ENCODE assay signal across 24 mouse cellular contexts in the genomic region with DNA sequence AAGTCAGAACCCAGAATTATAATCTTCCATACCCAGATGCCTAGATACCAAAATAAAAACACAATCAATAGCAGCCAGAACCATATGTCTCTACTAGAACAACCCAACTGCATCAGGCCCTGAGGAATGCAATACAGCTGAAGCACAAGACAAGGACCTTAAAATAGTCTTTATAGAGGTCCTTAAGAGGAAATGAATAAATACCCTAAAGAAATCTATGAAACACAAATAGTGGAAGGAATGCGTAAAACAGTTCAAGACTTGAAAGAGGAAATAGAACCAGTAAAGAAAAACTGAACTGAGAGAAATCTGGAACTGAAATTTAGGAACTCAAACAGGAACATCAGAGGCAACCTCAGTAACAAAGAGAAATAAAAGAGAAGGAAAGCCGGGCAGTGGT. TPM values are rescaled to one million over a fixed set of nuclear protein-coding genes. Genes with fewer than 3 reads are reported as not detected.
"Had no signal": no experiment of that assay in that cellular context is flagged by ENCODE, and none has a peak within 500 bp of the region (broad histone marks: within the 10 kb centered on the region; RNA-seq: fewer than 3 reads in every experiment).

No protein-coding gene starts in this region.

- DNase-seq: liver, postnatal 0 days; lung, embryonic 14.5 days; lung, postnatal 10 days; lung, postnatal 4 days; midbrain, embryonic 14.5 days; retina, postnatal 1 day; right cerebral cortex, adult 18-20 months; right cerebral cortex, postnatal 25 days; right cerebral cortex, postnatal 4 days; spleen, adult 18-20 months; thymus, adult 18-20 months; thymus, postnatal 14 days; thymus, postnatal 36 days had no signal

- H3K4me1 ChIP-seq: liver, embryonic 15.5 days; midbrain, embryonic 10.5 days; midbrain, embryonic 12.5 days; neural tube, embryonic 13.5 days; neural tube, embryonic 15.5 days had no signal

- H3K4me3 ChIP-seq: liver, embryonic 15.5 days; midbrain, embryonic 10.5 days; midbrain, embryonic 12.5 days; myocyte; neural tube, embryonic 13.5 days; neural tube, embryonic 15.5 days had no signal

- H3K9ac ChIP-seq: liver, embryonic 15.5 days; liver, postnatal 0 days; lung, embryonic 14.5 days; midbrain, embryonic 12.5 days; neural tube, embryonic 13.5 days; neural tube, embryonic 15.5 days had no signal

- H3K4me2 ChIP-seq: liver, embryonic 15.5 days; lung, embryonic 14.5 days; midbrain, embryonic 12.5 days; neural tube, embryonic 13.5 days; neural tube, embryonic 15.5 days had no signal

- H3K9me3 ChIP-seq: liver, embryonic 15.5 days; midbrain, embryonic 10.5 days; midbrain, embryonic 12.5 days; neural tube, embryonic 15.5 days had no signal

- H3K36me3 ChIP-seq: liver, embryonic 15.5 days; midbrain, embryonic 10.5 days; midbrain, embryonic 12.5 days; neural tube, embryonic 13.5 days; neural tube, embryonic 15.5 days had no signal

- H3K27ac ChIP-seq: liver, embryonic 15.5 days; midbrain, embryonic 10.5 days; midbrain, embryonic 12.5 days; neural tube, embryonic 13.5 days; neural tube, embryonic 15.5 days had no signal

- ATAC-seq: liver, postnatal 0 days; midbrain, embryonic 16.5 days had no signal

- H3K27me3 ChIP-seq: liver, embryonic 15.5 days; midbrain, embryonic 12.5 days; neural tube, embryonic 13.5 days; neural tube, embryonic 15.5 days had no signal

RNA-seq across cellular contexts. Expression of gene Hephl1, which starts 14.0 kb away (rescaled TPM):
- total RNA-seq: megakaryocyte-erythroid progenitor cell, adult 5-6 weeks had no signal
- polyA plus RNA-seq: liver, embryonic 15.5 days; liver, postnatal 0 days; lung, embryonic 14.5 days; lung, embryonic 16.5 days; midbrain, embryonic 10.5 days; midbrain, embryonic 12.5 days; midbrain, embryonic 14.5 days; midbrain, embryonic 16.5 days; neural tube, embryonic 11.5 days; neural tube, embryonic 13.5 days; thymus, postnatal 0 days had no signal
